In the genomic region with DNA sequence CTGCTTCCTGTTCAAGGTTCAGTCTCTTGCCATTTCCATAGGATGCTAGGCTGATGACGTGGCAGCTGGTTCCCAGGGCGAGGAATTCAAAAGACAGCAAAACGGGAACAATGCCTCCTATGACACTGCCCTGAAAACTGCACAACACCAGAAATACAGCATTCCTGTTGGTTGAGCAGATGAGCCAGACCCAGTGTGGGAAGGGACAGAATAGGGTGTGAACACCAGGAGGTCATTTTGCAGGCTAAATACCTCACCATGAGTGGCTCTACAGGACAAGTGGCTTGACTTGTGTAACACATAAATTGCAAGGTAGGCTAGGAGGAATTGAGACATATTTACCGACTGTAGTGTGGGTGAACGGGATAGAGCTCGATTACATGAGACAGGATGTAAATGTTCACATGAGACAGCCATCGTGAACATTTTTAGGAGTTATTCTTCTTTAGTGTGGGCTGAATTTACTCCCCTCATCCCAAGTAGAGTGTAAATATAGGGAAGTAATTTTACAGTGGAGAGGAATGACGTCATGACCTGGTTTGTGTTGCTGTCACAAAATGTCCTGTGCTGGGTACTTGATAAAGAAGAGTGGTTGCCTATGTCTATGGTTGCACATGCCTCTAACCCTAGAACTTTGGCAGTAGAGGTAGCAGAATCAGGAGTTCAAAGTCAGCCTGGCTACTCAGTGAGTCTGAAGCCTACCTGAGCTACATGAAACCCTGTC, we compare ENCODE assay signal across 16 mouse cellular contexts.
DNase-seq lines count a peak whose midpoint lies in the region; ATAC-seq lines count a peak whose summit lies in the region.
"Had no signal": no experiment of that assay in that cellular context is flagged by ENCODE, and none has a peak within 500 bp of the region (broad histone marks: within the 10 kb centered on the region; RNA-seq: fewer than 3 reads in every experiment).

No protein-coding gene starts in this region.

- peaks cover 13% of the 10 kb centered on the region for H3K4me1 ChIP-seq in lung, embryonic 16.5 days (replicated peaks; ENCODE audit: control insufficient read depth, insufficient read depth, low read length)
- no peaks in the 10 kb centered on the region for H3K4me1 ChIP-seq in midbrain, embryonic 16.5 days (ENCODE audit: control insufficient read depth, insufficient read depth, low read length)
- H3K4me1 ChIP-seq: forebrain, embryonic 15.5 days; limb, embryonic 12.5 days had no signal

- no peaks in the 10 kb centered on the region for H3K27me3 ChIP-seq in lung, embryonic 16.5 days (ENCODE audit: control insufficient read depth, insufficient read depth, low read depth, low read length)
- H3K27me3 ChIP-seq in midbrain, embryonic 16.5 days (ENCODE audit: control insufficient read depth, insufficient read depth, low read depth, low read length): no peaks in the 10 kb centered on the region
- H3K27me3 ChIP-seq: forebrain, embryonic 15.5 days; heart, embryonic 12.5 days; limb, embryonic 12.5 days had no signal

- H3K4me2 ChIP-seq in lung, embryonic 16.5 days (ENCODE audit: low read depth, low read length): no peak overlapping the region
- no peak overlapping the region for H3K4me2 ChIP-seq in midbrain, embryonic 16.5 days (ENCODE audit: low read length)
- H3K4me2 ChIP-seq: forebrain, embryonic 15.5 days; heart, embryonic 12.5 days; limb, embryonic 12.5 days had no signal

- H3K9ac ChIP-seq in lung, embryonic 16.5 days (ENCODE audit: low read length): no peak overlapping the region
- no peak overlapping the region for H3K9ac ChIP-seq in midbrain, embryonic 16.5 days (ENCODE audit: low read depth, low read length)
- H3K9ac ChIP-seq: forebrain, embryonic 15.5 days; heart, embryonic 12.5 days; limb, embryonic 12.5 days had no signal

- ATAC-seq in lung, embryonic 16.5 days (ENCODE audit: low read depth): peak; percentile 83
- ATAC-seq in neutrophil, adult 5-6 weeks (ENCODE audit: extremely low read depth, insufficient number of reproducible peaks, low FRiP score, poor library complexity, severe bottlenecking): 0 out of 2 replicates have a peak, but pooled peaks have one; percentile 13
- ATAC-seq in midbrain, embryonic 16.5 days: no peak
- ATAC-seq: forebrain, embryonic 15.5 days had no signal

- no peaks in the 10 kb centered on the region for H3K36me3 ChIP-seq in lung, embryonic 16.5 days (ENCODE audit: control insufficient read depth, insufficient read depth, low read length)
- H3K36me3 ChIP-seq in midbrain, embryonic 16.5 days (ENCODE audit: control insufficient read depth, insufficient read depth, low read length): no peaks in the 10 kb centered on the region
- H3K36me3 ChIP-seq: forebrain, embryonic 15.5 days; heart, embryonic 12.5 days; limb, embryonic 12.5 days had no signal

- H3K27ac ChIP-seq in lung, embryonic 16.5 days (ENCODE audit: low read length): peak overlapping the region; percentile 58
- no peak overlapping the region for H3K27ac ChIP-seq in midbrain, embryonic 16.5 days (ENCODE audit: low read length)
- H3K27ac ChIP-seq: forebrain, embryonic 15.5 days; limb, embryonic 12.5 days had no signal

- H3K9me3 ChIP-seq in lung, embryonic 16.5 days (ENCODE audit: control insufficient read depth, low read length): no peaks in the 10 kb centered on the region
- H3K9me3 ChIP-seq in midbrain, embryonic 16.5 days (replicated peaks; ENCODE audit: control insufficient read depth, low read length, poor library complexity, severe bottlenecking): no peaks in the 10 kb centered on the region
- H3K9me3 ChIP-seq: forebrain, embryonic 15.5 days; heart, embryonic 12.5 days; limb, embryonic 12.5 days; megakaryocyte, embryonic 14.5 days had no signal

- intact Hi-C loops in heart, postnatal 10 days (cut with DNase I): no loop called here

- peak; percentile 89 for DNase-seq in heart, adult 11 months
- DNase-seq in heart, postnatal 10 days: no peak
- DNase-seq in ZHBTc4 (ENCODE audit: low read depth, low spot score): peak; percentile 69
- no peak for DNase-seq in cerebellum, adult 11-12 months
- DNase-seq in kidney, postnatal 4 days: no peak
- DNase-seq: adrenal gland, adult 8-10 months; cerebellum, postnatal 10 days; heart, postnatal 4 days; kidney, adult 9 months had no signal

- no peak overlapping the region for H3K4me3 ChIP-seq in lung, embryonic 16.5 days (ENCODE audit: low read length)
- no peak overlapping the region for H3K4me3 ChIP-seq in midbrain, embryonic 16.5 days (ENCODE audit: low read depth, low read length)
- H3K4me3 ChIP-seq: forebrain, embryonic 15.5 days; heart, embryonic 12.5 days; limb, embryonic 12.5 days; megakaryocyte, embryonic 14.5 days had no signal

- WGBS in lung, embryonic 16.5 days: 51% methylated on average over 8 of the region's 8 CpGs
- 78% methylated on average over 8 of the region's 8 CpGs for WGBS in midbrain, embryonic 16.5 days

Comparison
In these comparisons a context has a peak if more than half of its experiments do, and no peak if none do; other contexts are left out.
1. DNase-seq: peak in heart, adult 11 months (single experiment) and ZHBTc4 (single experiment); none in heart, postnatal 10 days (0 of 2), cerebellum, adult 11-12 months (single experiment) and kidney, postnatal 4 days (0 of 2).